Mouse (Mus musculus) G1E (cell line): Measurements from ENCODE around the gene Mef2d.

Experiments used
- CTCF ChIP-seq: IDR thresholded peaks from 2 replicates; pipeline ENCODE4 v1.5.1; 2012; ENCODE audit warnings: low read depth, low read length, inconsistent platforms, mixed read lengths
- GATA2 ChIP-seq: IDR thresholded peaks from 2 replicates; pipeline ENCODE4 v1.6.1; 2012; ENCODE audit warnings: low read depth, low read length, inconsistent platforms, borderline replicate concordance
- TAL1 ChIP-seq: conservative IDR thresholded peaks from 2 replicates; pipeline ENCODE4 v1.6.1; 2012; ENCODE audit warnings: low read depth, low read length, inconsistent platforms, mixed read lengths

GRCm38 (mm10) chr3:88153290-88154011, 11.3 kb downstream of the Mef2d start:
- TF ChIP-seq GATA2 (no peak), CTCF (no peak), TAL1 (no peak)
